8 mouse cellular contexts compared by ENCODE assay signal in the genomic region with DNA sequence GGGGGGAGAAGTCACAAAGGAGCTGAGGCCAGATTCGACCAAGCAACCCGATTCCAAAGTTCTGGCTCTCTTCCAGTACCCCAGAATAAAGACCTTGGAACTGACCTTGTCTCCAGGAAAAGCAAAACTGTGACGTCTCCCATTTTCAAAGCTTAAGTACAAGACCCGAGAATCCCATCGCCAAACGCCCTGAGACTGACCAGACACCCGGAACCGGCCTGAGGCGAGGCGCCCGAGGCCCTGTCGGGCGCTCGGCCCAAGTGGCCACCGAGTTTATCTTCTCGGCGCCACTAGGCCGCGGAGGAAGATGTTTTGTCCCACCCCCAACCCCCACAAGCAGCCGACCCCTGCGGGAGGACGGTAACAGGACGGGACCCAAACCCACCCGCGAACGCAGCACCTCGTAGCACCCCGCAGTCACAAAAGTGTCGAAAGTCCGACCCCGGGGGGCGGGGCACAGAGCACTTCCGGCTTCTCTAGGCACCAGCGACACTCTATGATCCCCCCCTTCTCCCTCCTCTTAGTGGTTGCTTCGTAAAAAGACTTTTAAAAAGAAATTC. TPM values are rescaled to one million over a fixed set of nuclear protein-coding genes. Genes with fewer than 3 reads are reported as not detected.
A peak's percentile ranks its signal among the peaks of the same experiment; 100 is the strongest.
DNase-seq lines count a peak whose midpoint lies in the region; ATAC-seq and TF ChIP-seq lines count a peak whose summit lies in the region.

A gene (minus strand): TSS at position 469 of the 560 bp plus-strand sequence.

- H3K4me2 ChIP-seq in embryonic facial prominence, embryonic 13.5 days, result peak within 1 kb of the TSS; percentile 64
- peak within 1 kb of the TSS; percentile 69 for H3K4me2 ChIP-seq in limb, embryonic 14.5 days (replicated peaks; ENCODE audit: low read depth, low read length, severe bottlenecking)
- H3K4me2 ChIP-seq in midbrain, postnatal 0 days (ENCODE audit: low read depth, low read length, poor library complexity, severe bottlenecking), result peak within 1 kb of the TSS; percentile 73

- no peaks in the 10 kb centered on the region for H3K9me3 ChIP-seq in embryonic facial prominence, embryonic 13.5 days
- no peaks in the 10 kb centered on the region for H3K9me3 ChIP-seq in limb, embryonic 14.5 days (ENCODE audit: control insufficient read depth, low read length)
- no peaks in the 10 kb centered on the region for H3K9me3 ChIP-seq in midbrain, postnatal 0 days (ENCODE audit: low read length)

- peaks cover 10% of the 10 kb centered on the region for H3K4me1 ChIP-seq in embryonic facial prominence, embryonic 13.5 days
- peaks cover 6% of the 10 kb centered on the region for H3K4me1 ChIP-seq in heart, adult 2 months (ENCODE audit: control insufficient read depth, insufficient read depth, low read length)
- H3K4me1 ChIP-seq in limb, embryonic 14.5 days (ENCODE audit: control insufficient read depth, insufficient read depth, low read length), result peaks cover 10% of the 10 kb centered on the region; the same call in 1 of the 2 replicates
- H3K4me1 ChIP-seq in midbrain, postnatal 0 days (ENCODE audit: insufficient read depth, low read length), result peaks cover 11% of the 10 kb centered on the region; the same call in 1 of the 2 replicates

- H3K4me3 ChIP-seq in embryonic facial prominence, embryonic 13.5 days, result peak within 1 kb of the TSS; percentile 83
- H3K4me3 ChIP-seq in heart, adult 2 months, result peak within 1 kb of the TSS; percentile 88
- peak within 1 kb of the TSS; percentile 83 for H3K4me3 ChIP-seq in limb, embryonic 14.5 days (replicated peaks; ENCODE audit: low read length)
- H3K4me3 ChIP-seq in midbrain, postnatal 0 days (ENCODE audit: low read depth, low read length), result peak within 1 kb of the TSS; percentile 71

- H3K36me3 ChIP-seq in embryonic facial prominence, embryonic 13.5 days, result peaks cover 12% of the 10 kb centered on the region
- H3K36me3 ChIP-seq in heart, adult 2 months (ENCODE audit: control insufficient read depth, insufficient read depth, low read length), result peaks cover 27% of the 10 kb centered on the region
- peaks cover 17% of the 10 kb centered on the region for H3K36me3 ChIP-seq in limb, embryonic 14.5 days (ENCODE audit: control insufficient read depth, insufficient read depth, low read length)
- no peaks in the 10 kb centered on the region for H3K36me3 ChIP-seq in midbrain, postnatal 0 days (ENCODE audit: insufficient read depth, low read length)

- H3K79me2 ChIP-seq in heart, adult 2 months (replicated peaks; ENCODE audit: control insufficient read depth, insufficient read depth, low read length), result no peaks in the 10 kb centered on the region

- TF ChIP-seq CTCF in heart, adult 2 months (IDR thresholded peaks at IDR 0.05), result no peak
- no peak for TF ChIP-seq CTCF in midbrain, postnatal 0 days (IDR thresholded peaks at IDR 0.05)

- TF ChIP-seq EP300 in heart, adult 2 months (IDR thresholded peaks at IDR 0.05; ENCODE audit: insufficient read depth, low read depth, low read length), result 0 out of 2 replicates have a peak, but pooled peaks have one; percentile 46

- WGBS in embryonic facial prominence, embryonic 13.5 days, result under 1% methylated on average over 35 of the region's 35 CpGs
- under 1% methylated on average over 35 of the region's 35 CpGs for WGBS in heart, adult 2 months
- under 1% methylated on average over 35 of the region's 35 CpGs for WGBS in limb, embryonic 14.5 days
- under 1% methylated on average over 35 of the region's 35 CpGs for WGBS in midbrain, postnatal 0 days

- DNase-seq in 3134 (ENCODE audit: extremely low read depth, insufficient read length, low spot score), result peak; percentile 81
- peak; percentile 88 to 92 for DNase-seq in adrenal gland, postnatal 36 days
- peak; percentile 87 to 90 for DNase-seq in heart, adult 2 months
- DNase-seq in kidney, adult 8-10 months, result peak; percentile 73 to 85
- peak; percentile 94 for DNase-seq in limb, embryonic 14.5 days (ENCODE audit: low spot score)
- DNase-seq in midbrain, postnatal 0 days (ENCODE audit: low spot score), result peak; percentile 93
- peak; percentile 73 to 81 for DNase-seq in spleen, postnatal 14 days (ENCODE audit: low spot score in 2 of 2)

- peak; percentile 86 for TF ChIP-seq POLR2A in heart, adult 2 months (IDR thresholded peaks at IDR 0.05; ENCODE audit: insufficient read depth, low read depth, low read length)
- peak; percentile 40; the same call in 1 of the 2 replicates for TF ChIP-seq POLR2A in limb, embryonic 14.5 days (IDR thresholded peaks at IDR 0.05; ENCODE audit: borderline replicate concordance, extremely low read depth, insufficient read depth, insufficient read length)

- peak within 1 kb of the TSS; percentile 94 for H3K9ac ChIP-seq in embryonic facial prominence, embryonic 13.5 days
- peak within 1 kb of the TSS; percentile 88 for H3K9ac ChIP-seq in heart, adult 2 months (ENCODE audit: low read depth, low read length)
- H3K9ac ChIP-seq in limb, embryonic 14.5 days (ENCODE audit: low read depth, low read length, severe bottlenecking), result peak within 1 kb of the TSS; percentile 87
- peak within 1 kb of the TSS; percentile 75 for H3K9ac ChIP-seq in midbrain, postnatal 0 days (replicated peaks; ENCODE audit: low read length, poor library complexity, severe bottlenecking)

- ATAC-seq in embryonic facial prominence, embryonic 13.5 days (ENCODE audit: insufficient number of reproducible peaks, insufficient read depth, low FRiP score, low TSS enrichment, low read depth), result peak; percentile 91
- peak; percentile 96 for ATAC-seq in limb, embryonic 14.5 days (ENCODE audit: low FRiP score, low read depth)
- peak; percentile 95 for ATAC-seq in midbrain, postnatal 0 days (ENCODE audit: low FRiP score)

- H3K27me3 ChIP-seq in embryonic facial prominence, embryonic 13.5 days, result no peaks in the 10 kb centered on the region
- H3K27me3 ChIP-seq in heart, adult 2 months (ENCODE audit: control insufficient read depth, insufficient read depth, low read length), result no peaks in the 10 kb centered on the region
- H3K27me3 ChIP-seq in limb, embryonic 14.5 days (ENCODE audit: control insufficient read depth, insufficient read depth, low read length), result no peaks in the 10 kb centered on the region
- H3K27me3 ChIP-seq in midbrain, postnatal 0 days (ENCODE audit: insufficient read depth, low read length), result no peaks in the 10 kb centered on the region

- H3K27ac ChIP-seq in embryonic facial prominence, embryonic 13.5 days, result peak within 1 kb of the TSS; percentile 63
- peak within 1 kb of the TSS; percentile 95 for H3K27ac ChIP-seq in heart, adult 2 months
- peak within 1 kb of the TSS; percentile 76; the same call in 1 of the 2 replicates for H3K27ac ChIP-seq in limb, embryonic 14.5 days (replicated peaks; ENCODE audit: low read depth, low read length)
- H3K27ac ChIP-seq in midbrain, postnatal 0 days (ENCODE audit: low read depth, low read length), result peak within 1 kb of the TSS; percentile 66

- intact Hi-C loops in heart, adult 2 months (cut with DNase I), result loop anchor here (1.0 to 5.0 kb wide), 5 partner anchors 40 to 129 kb away; a partner anchor contains a TSS

RNA-seq across cellular contexts. Expression of the gene that starts here (rescaled TPM):
- total RNA-seq in adrenal gland, postnatal 36 days (2021), result 10 to 100 TPM; 55.6 to 64.5 TPM
- polyA plus RNA-seq in embryonic facial prominence, embryonic 13.5 days (2015; fragmentation: Nextera tagmentation; extraction: Ambion mirVana), result 103 and 108 TPM in 2 replicates
- 10 to 100 TPM; 23.2 to 27.7 TPM for total RNA-seq in heart, adult 2 months (2021)
- 18.7 and 35.6 TPM in 2 replicates for polyA plus RNA-seq in heart, adult 2 months (2012; rRNA removed)
- 71.0 and 81.2 TPM in 2 replicates for polyA plus RNA-seq in limb, embryonic 14.5 days (2012; rRNA removed)
- 74.6 and 82.0 TPM in 2 replicates for polyA plus RNA-seq in limb, embryonic 14.5 days (2014; fragmentation: Nextera tagmentation; extraction: Ambion mirVana)
- 32.9 and 40.4 TPM in 2 replicates for total RNA-seq in midbrain, postnatal 0 days (2014; rRNA removed)
- 37.9 and 40.4 TPM in 2 replicates for polyA plus RNA-seq in midbrain, postnatal 0 days (2015; fragmentation: Nextera tagmentation; extraction: Ambion mirVana)

Comparison
In these comparisons a context has a peak if more than half of its experiments do, and no peak if none do; other contexts are left out.
1. Peak in every context shown above with its lines: DNase-seq, ATAC-seq, H3K4me3 ChIP-seq and H3K27ac ChIP-seq.